Comparison of ENCODE assay signal across 24 mouse cellular contexts in the genomic region with DNA sequence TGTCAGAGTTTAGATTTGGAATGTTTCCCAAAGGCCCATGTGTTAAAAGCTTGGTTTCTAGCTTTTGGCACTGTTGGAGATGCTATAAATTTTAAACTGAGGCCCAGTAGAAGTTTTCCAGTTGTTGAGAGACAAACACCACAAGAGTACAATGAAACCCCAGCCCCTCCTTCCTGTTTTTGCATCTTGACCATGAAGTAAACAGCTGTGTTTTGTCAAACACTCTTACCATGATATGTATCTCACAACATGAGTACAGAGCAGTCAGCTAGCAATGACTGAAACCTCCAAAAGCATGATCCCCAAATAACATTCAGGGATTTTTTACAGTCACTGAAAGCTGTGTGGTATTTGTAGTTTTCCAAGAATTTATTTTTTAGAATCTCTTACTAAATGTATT. TPM values are rescaled to one million over a fixed set of nuclear protein-coding genes. Genes with fewer than 3 reads are reported as not detected.
DNase-seq lines count a peak whose midpoint lies in the region; ATAC-seq and TF ChIP-seq lines count a peak whose summit lies in the region.
"Had no signal": no experiment of that assay in that cellular context is flagged by ENCODE, and none has a peak within 500 bp of the region (broad histone marks: within the 10 kb centered on the region; RNA-seq: fewer than 3 reads in every experiment).

No protein-coding gene starts in this region.

- H3K9ac ChIP-seq in kidney, embryonic 15.5 days: no peak overlapping the region
- no peak overlapping the region for H3K9ac ChIP-seq in kidney, postnatal 0 days (ENCODE audit: low read depth, low read length)
- H3K9ac ChIP-seq in lung, postnatal 0 days (replicated peaks; ENCODE audit: low read depth): no peak overlapping the region
- H3K9ac ChIP-seq: embryonic facial prominence, embryonic 12.5 days; forebrain, embryonic 13.5 days; forebrain, embryonic 15.5 days had no signal

- no peak overlapping the region for H3K27ac ChIP-seq in kidney, embryonic 15.5 days
- no peak overlapping the region for H3K27ac ChIP-seq in kidney, postnatal 0 days
- H3K27ac ChIP-seq in lung, postnatal 0 days (ENCODE audit: low read length): no peak overlapping the region
- H3K27ac ChIP-seq: embryonic facial prominence, embryonic 10.5 days; embryonic facial prominence, embryonic 12.5 days; forebrain, embryonic 13.5 days; forebrain, embryonic 15.5 days had no signal

- no peak for TF ChIP-seq POLR2A in lung, adult 2 months (IDR thresholded peaks at IDR 0.05; ENCODE audit: borderline replicate concordance, extremely low read depth, low read depth, low read length)

- no peaks in the 10 kb centered on the region for H3K27me3 ChIP-seq in kidney, embryonic 15.5 days
- H3K27me3 ChIP-seq in kidney, postnatal 0 days (ENCODE audit: insufficient read depth, low read length): no peaks in the 10 kb centered on the region
- no peaks in the 10 kb centered on the region for H3K27me3 ChIP-seq in lung, postnatal 0 days (replicated peaks; ENCODE audit: insufficient read depth, low read length)
- H3K27me3 ChIP-seq: CH12.LX; embryonic facial prominence, embryonic 12.5 days; forebrain, embryonic 13.5 days; forebrain, embryonic 15.5 days had no signal

- TF ChIP-seq EP300 in lung, postnatal 0 days (IDR thresholded peaks at IDR 0.05): no peak

- no peaks in the 10 kb centered on the region for H3K36me3 ChIP-seq in kidney, embryonic 15.5 days
- H3K36me3 ChIP-seq in kidney, postnatal 0 days (ENCODE audit: insufficient read depth, low read length): no peaks in the 10 kb centered on the region
- no peaks in the 10 kb centered on the region for H3K36me3 ChIP-seq in lung, postnatal 0 days (ENCODE audit: insufficient read depth, low read length)
- H3K36me3 ChIP-seq: embryonic facial prominence, embryonic 10.5 days; embryonic facial prominence, embryonic 12.5 days; forebrain, embryonic 15.5 days; G1E had no signal

- TF ChIP-seq CTCF in kidney, postnatal 0 days (IDR thresholded peaks at IDR 0.05; ENCODE audit: low read depth): no peak
- TF ChIP-seq CTCF in lung, postnatal 0 days (IDR thresholded peaks at IDR 0.05): no peak
- no peak for TF ChIP-seq CTCF in lung, adult 2 months (IDR thresholded peaks at IDR 0.05; ENCODE audit: insufficient read depth, low read length)

- no peaks in the 10 kb centered on the region for H3K9me3 ChIP-seq in kidney, embryonic 15.5 days (replicated peaks)
- H3K9me3 ChIP-seq in kidney, postnatal 0 days (replicated peaks; ENCODE audit: low read length): no peaks in the 10 kb centered on the region
- H3K9me3 ChIP-seq in lung, postnatal 0 days (ENCODE audit: low read length): no peaks in the 10 kb centered on the region
- H3K9me3 ChIP-seq: embryonic facial prominence, embryonic 10.5 days; embryonic facial prominence, embryonic 12.5 days; forebrain, embryonic 13.5 days; forebrain, embryonic 15.5 days; G1E had no signal

- no peak for DNase-seq in kidney, postnatal 4 days
- DNase-seq in kidney, postnatal 0 days (ENCODE audit: low spot score): peak; percentile 85
- DNase-seq in kidney, postnatal 10 days: no peak
- DNase-seq in lung, postnatal 0 days (ENCODE audit: low spot score): peak; percentile 14
- no peak for DNase-seq in lung, adult 2 months
- DNase-seq: adrenal gland, adult 8-10 months; adrenal gland, postnatal 14 days; adrenal gland, postnatal 36 days; B cell, adult 2 months; cerebellum, adult 11-12 months; cerebellum, adult 2 months; cerebellum, adult 9-10 months; cerebellum, postnatal 10 days; cerebellum, postnatal 25 days had no signal

- H3K4me2 ChIP-seq in kidney, embryonic 15.5 days: no peak overlapping the region
- H3K4me2 ChIP-seq in kidney, postnatal 0 days (ENCODE audit: low read length): no peak overlapping the region
- no peak overlapping the region for H3K4me2 ChIP-seq in lung, postnatal 0 days (replicated peaks; ENCODE audit: low read depth, low read length)
- H3K4me2 ChIP-seq: embryonic facial prominence, embryonic 12.5 days; forebrain, embryonic 13.5 days; forebrain, embryonic 15.5 days had no signal

- H3K4me3 ChIP-seq in kidney, embryonic 15.5 days (replicated peaks): no peak overlapping the region
- no peak overlapping the region for H3K4me3 ChIP-seq in kidney, postnatal 0 days (replicated peaks; ENCODE audit: low read depth, low read length)
- H3K4me3 ChIP-seq in lung, postnatal 0 days (ENCODE audit: low read depth, low read length): no peak overlapping the region
- no peak overlapping the region for H3K4me3 ChIP-seq in lung, adult 2 months (replicated peaks; ENCODE audit: extremely low read depth, low read depth, low read length)
- H3K4me3 ChIP-seq: embryonic facial prominence, embryonic 10.5 days; embryonic facial prominence, embryonic 12.5 days; forebrain, embryonic 13.5 days; forebrain, embryonic 15.5 days had no signal

- no peaks in the 10 kb centered on the region for H3K4me1 ChIP-seq in kidney, embryonic 15.5 days
- no peaks in the 10 kb centered on the region for H3K4me1 ChIP-seq in kidney, postnatal 0 days (replicated peaks; ENCODE audit: insufficient read depth, low read length)
- no peaks in the 10 kb centered on the region for H3K4me1 ChIP-seq in lung, postnatal 0 days (ENCODE audit: insufficient read depth, low read depth, low read length)
- no peaks in the 10 kb centered on the region for H3K4me1 ChIP-seq in lung, adult 2 months (ENCODE audit: control insufficient read depth, insufficient read depth, low read length)
- H3K4me1 ChIP-seq: embryonic facial prominence, embryonic 10.5 days; embryonic facial prominence, embryonic 12.5 days; forebrain, embryonic 13.5 days; forebrain, embryonic 15.5 days had no signal

- ATAC-seq in kidney, embryonic 15.5 days (replicated peaks; ENCODE audit: low FRiP score): 0 out of 2 replicates have a peak, but pooled peaks have one; percentile 33
- no peak for ATAC-seq in kidney, postnatal 0 days (replicated peaks; ENCODE audit: low FRiP score, low read depth)
- no peak for ATAC-seq in lung, postnatal 0 days
- ATAC-seq: activated CD4-positive, CD25-positive, alpha-beta regulatory T cell, adult 4 months; CD4-positive, CD25-positive, alpha-beta regulatory T cell, adult 4 months; forebrain, embryonic 13.5 days; forebrain, embryonic 15.5 days; Patski had no signal

RNA-seq across cellular contexts. Expression of a gene that starts 50.4 kb away (rescaled TPM):
- polyA plus RNA-seq in kidney, embryonic 15.5 days (2015; fragmentation: Nextera tagmentation; extraction: Ambion mirVana): 1.5 and 1.6 TPM in 2 replicates
- polyA plus RNA-seq in kidney, postnatal 0 days (2015; fragmentation: Nextera tagmentation; extraction: Ambion mirVana): 1.3 and 1.7 TPM in 2 replicates
- polyA plus RNA-seq in lung, postnatal 0 days (2015; fragmentation: Nextera tagmentation; extraction: Ambion mirVana): 0.19 and 0.27 TPM in 2 replicates
- polyA plus RNA-seq in lung, adult 2 months (2012; rRNA removed): 0.07 and 0.08 TPM in 2 replicates
- polyA plus RNA-seq: activated CD4-positive, CD25-positive, alpha-beta regulatory T cell, adult 4 months; CD4-positive, CD25-positive, alpha-beta regulatory T cell, adult 4 months; G1E had no signal

Comparison
In these comparisons a context has a peak if more than half of its experiments do, and no peak if none do; other contexts are left out.
1. DNase-seq: peak in kidney, postnatal 0 days (single experiment) and lung, postnatal 0 days (single experiment); none in kidney, postnatal 4 days (0 of 2), kidney, postnatal 10 days (single experiment) and lung, adult 2 months (single experiment).